In genomic region chr1:134398210-134398609, GRCm38 (mm10) we compare ENCODE assay signal across 41 mouse cellular contexts. TPM values are rescaled to one million over a fixed set of nuclear protein-coding genes. Genes with fewer than 3 reads are reported as not detected.
"Had no signal": no experiment of that assay in that cellular context is flagged by ENCODE, and none has a peak within 500 bp of the region (broad histone marks: within the 10 kb centered on the region; RNA-seq: fewer than 3 reads in every experiment).

No protein-coding gene starts in this region.

- H3K4me1 ChIP-seq: heart, embryonic 13.5 days; heart, embryonic 15.5 days; hindbrain, embryonic 13.5 days; hindbrain, embryonic 15.5 days; kidney, embryonic 15.5 days; limb, embryonic 12.5 days; limb, embryonic 15.5 days; liver, embryonic 12.5 days had no signal

- H3K27me3 ChIP-seq: heart, embryonic 13.5 days; heart, embryonic 15.5 days; hindbrain, embryonic 15.5 days; kidney, embryonic 15.5 days; limb, embryonic 12.5 days; limb, embryonic 15.5 days; liver, embryonic 12.5 days had no signal

- H3K4me3 ChIP-seq: heart, embryonic 13.5 days; heart, embryonic 15.5 days; hindbrain, embryonic 13.5 days; hindbrain, embryonic 15.5 days; kidney, embryonic 15.5 days; limb, embryonic 12.5 days; limb, embryonic 15.5 days; liver, embryonic 12.5 days had no signal

- ATAC-seq: forebrain, postnatal 0 days; hindbrain, postnatal 0 days; intestine, embryonic 16.5 days; liver, embryonic 12.5 days had no signal

- H3K27ac ChIP-seq: heart, embryonic 13.5 days; heart, embryonic 15.5 days; hindbrain, embryonic 13.5 days; hindbrain, embryonic 15.5 days; hindbrain, postnatal 0 days; kidney, embryonic 15.5 days; kidney, postnatal 0 days; limb, embryonic 12.5 days; limb, embryonic 15.5 days; liver, embryonic 12.5 days; liver, embryonic 14.5 days had no signal

- H3K36me3 ChIP-seq: heart, embryonic 13.5 days; heart, embryonic 15.5 days; hindbrain, embryonic 13.5 days; hindbrain, embryonic 15.5 days; kidney, embryonic 15.5 days; limb, embryonic 12.5 days; limb, embryonic 15.5 days; liver, embryonic 12.5 days had no signal

- H3K9ac ChIP-seq: forebrain, postnatal 0 days; heart, embryonic 13.5 days; heart, embryonic 15.5 days; hindbrain, embryonic 13.5 days; hindbrain, embryonic 15.5 days; kidney, embryonic 15.5 days; limb, embryonic 12.5 days; limb, embryonic 15.5 days; liver, embryonic 12.5 days; liver, embryonic 14.5 days had no signal

- H3K9me3 ChIP-seq: heart, embryonic 15.5 days; hindbrain, embryonic 13.5 days; hindbrain, embryonic 15.5 days; limb, embryonic 15.5 days had no signal

- H3K4me2 ChIP-seq: heart, embryonic 11.5 days; heart, embryonic 13.5 days; heart, embryonic 15.5 days; hindbrain, embryonic 13.5 days; hindbrain, embryonic 15.5 days; kidney, embryonic 15.5 days; limb, embryonic 12.5 days; limb, embryonic 15.5 days; liver, embryonic 12.5 days had no signal

- DNase-seq: forebrain, postnatal 0 days; gastrocnemius, postnatal 14 days; gastrocnemius, postnatal 36 days; heart, adult 18-20 months; heart, postnatal 14 days; heart, postnatal 36 days; kidney, adult 11 months; layer of hippocampus, adult 9-11 months; layer of hippocampus, postnatal 36 days; left cerebral cortex, postnatal 4 days; lung, adult 18-20 months had no signal

RNA-seq across cellular contexts. Expression of gene 4933406M09Rik, which starts 12.5 kb away (rescaled TPM):
- total RNA-seq: forebrain, postnatal 0 days; gastrocnemius, adult 18-20 months; gastrocnemius, adult 8-10 months; gastrocnemius, postnatal 14 days; gastrocnemius, postnatal 36 days; heart, adult 18-20 months; heart, postnatal 14 days; heart, postnatal 36 days; hematopoietic stem cell, adult 5-6 weeks; hindbrain, postnatal 0 days; layer of hippocampus, adult 18-20 months; layer of hippocampus, adult 8-10 months; layer of hippocampus, postnatal 14 days; layer of hippocampus, postnatal 36 days; left cerebral cortex, adult 18-20 months; left cerebral cortex, adult 8-10 months; left cerebral cortex, postnatal 10 days; left cerebral cortex, postnatal 25 days; left cerebral cortex, postnatal 4 days; liver, adult 2 months had no signal
- polyA plus RNA-seq: forebrain, postnatal 0 days; gonadal fat pad, adult 2 months; heart, embryonic 11.5 days; heart, embryonic 13.5 days; heart, embryonic 15.5 days; heart, postnatal 0 days; hindbrain, embryonic 11.5 days; hindbrain, embryonic 13.5 days; hindbrain, embryonic 15.5 days; hindbrain, postnatal 0 days; intestine, embryonic 14.5 days; kidney, embryonic 15.5 days; kidney, postnatal 0 days; large intestine, adult 2 months; limb, embryonic 12.5 days; limb, embryonic 15.5 days; liver, adult 2 months; liver, embryonic 12.5 days; liver, embryonic 14.5 days; liver, embryonic 16.5 days had no signal
